Mouse (Mus musculus) olfactory bulb, adult 2 months (tissue): ENCODE data around the gene Cphx3.
"Not testable (repeated sequence)": the region's sequence is repeated elsewhere in the genome, so short reads cannot be mapped to it uniquely, and the experiment has no call there.

Experiments
- CTCF ChIP-seq: fragments of 200-500 bp; IDR thresholded peaks from 2 replicates; pipeline ENCODE4 v1.5.1; 2012; ENCODE audit warnings: low read depth, mild to moderate bottlenecking, low read length, moderate library complexity; ENCODE audit not compliant: insufficient read depth
- POLR2A ChIP-seq: fragments of 200-500 bp; IDR thresholded peaks from 2 replicates; pipeline ENCODE4 v1.6.1; 2012; ENCODE audit warnings: mild to moderate bottlenecking, low read depth, low read length, moderate library complexity; ENCODE audit not compliant: insufficient read depth

DNA sequence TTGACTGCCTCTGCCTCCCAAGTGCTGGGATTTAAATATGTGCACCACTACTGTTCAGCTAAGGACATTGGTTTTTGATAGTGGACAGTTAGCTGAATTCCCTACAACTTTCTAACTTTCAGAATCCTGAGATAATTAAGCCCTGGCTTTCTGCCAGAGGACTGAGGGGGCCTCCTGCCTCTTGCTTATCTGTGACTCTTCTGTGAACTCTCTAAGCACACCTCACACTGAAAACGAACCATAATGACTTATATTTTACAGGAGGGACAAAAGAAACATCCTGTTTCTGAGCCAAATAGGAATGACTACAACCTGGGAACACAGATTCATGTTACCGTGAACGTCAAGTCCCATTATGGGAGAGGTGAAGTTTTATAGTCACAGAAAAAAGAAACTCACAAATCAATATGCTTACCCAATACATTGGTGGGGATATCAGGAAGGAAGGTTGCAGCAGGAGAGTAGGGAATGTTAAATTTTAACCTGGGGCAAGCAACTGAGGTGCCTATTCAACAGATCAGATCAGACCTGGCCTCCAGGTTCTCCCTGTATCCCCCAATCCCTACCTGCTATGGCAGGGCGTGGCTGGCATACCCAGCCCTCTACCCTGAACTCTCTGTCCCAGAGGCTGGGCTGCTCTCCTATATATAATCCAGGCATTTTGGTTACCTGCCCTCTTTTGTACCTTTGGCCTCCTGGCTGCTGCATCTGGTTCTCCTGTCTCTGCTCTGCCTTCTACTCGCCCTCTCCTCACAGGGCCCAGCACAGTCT is 5.3 kb upstream of the Cphx3 start:
- not testable (repeated sequence) for TF ChIP-seq CTCF, POLR2A
